Mouse (Mus musculus) neural tube, embryonic 15.5 days (tissue): ENCODE results near the gene Abhd12. TPM values are rescaled to one million over a fixed set of nuclear protein-coding genes. Genes with fewer than 3 reads are reported as not detected.
A peak's percentile ranks its signal among the peaks of the same experiment; 100 is the strongest.

Experiments used
- ATAC-seq: fragments of 200-750 bp; cut with Nextera tagmentation; 2 replicates; pipeline ENCODE4 v1.8.0; 2017; ENCODE audit warnings: mild to moderate bottlenecking, moderate TSS enrichment, moderate library complexity; ENCODE audit not compliant: low FRiP score
- H3K27ac ChIP-seq: fragments of 300-500 bp; sonication (generic); replicated peaks from 2 replicates; pipeline ENCODE4 v1.5.1; 2015; ENCODE audit warnings: mild to moderate bottlenecking, inconsistent platforms
- H3K27me3 ChIP-seq: fragments of 300-500 bp; sonication (generic); replicated peaks from 2 replicates; pipeline ENCODE4 v1.6.1; 2015; ENCODE audit warnings: inconsistent platforms
- H3K36me3 ChIP-seq: fragments of 300-500 bp; sonication (generic); 2 replicates; pipeline ENCODE4 v1.6.1; 2015; ENCODE audit warnings: inconsistent platforms
- H3K4me1 ChIP-seq: fragments of 300-500 bp; sonication (generic); 2 replicates; pipeline ENCODE4 v1.6.1; 2015; ENCODE audit warnings: inconsistent platforms
- H3K4me2 ChIP-seq: fragments of 300-500 bp; sonication (generic); 2 replicates; pipeline ENCODE4 v1.6.1; 2015; ENCODE audit warnings: inconsistent platforms, mild to moderate bottlenecking, moderate library complexity
- H3K4me3 ChIP-seq: fragments of 300-500 bp; sonication (generic); replicated peaks from 2 replicates; pipeline ENCODE4 v1.5.1; 2015; ENCODE audit warnings: mild to moderate bottlenecking, inconsistent platforms
- H3K9ac ChIP-seq: fragments of 300-500 bp; sonication (generic); replicated peaks from 2 replicates; pipeline ENCODE4 v1.6.1; 2015; ENCODE audit warnings: mild to moderate bottlenecking, inconsistent platforms
- H3K9me3 ChIP-seq: fragments of 300-500 bp; sonication (generic); replicated peaks from 2 replicates; pipeline ENCODE4 v1.6.1; 2016; ENCODE audit warnings: inconsistent platforms
- WGBS: fragments of 180-500 bp; shearing (Covaris S2); methylation state at CpG from one replicate; pipeline ENCODE4 v1.1.7; 2015; ENCODE audit warnings: mixed read lengths; 5-methylcytosine and 5-hydroxymethylcytosine counted together
- polyA plus RNA-seq: library from polyadenylated mRNA; unstranded; fragments of >200 nt; fragmentation: Nextera tagmentation; extraction: Ambion mirVana; gene quantifications from 2 replicates; pipeline ENCODE4 v1.2.1, GENCODE M21; 2015

Abhd12 gene
- polyA plus RNA-seq, 1 experiment from 2014 or later: 148 TPM

GRCm38 (mm10) chr2:150798084-150798483 lies 106.5 kb downstream of the Abhd12 start:
- Histone ChIP-seq H3K4me2 (no peak overlapping the region), H3K4me3 (no peak overlapping the region), H3K36me3 (peaks cover 49% of the 10 kb centered on the region), H3K27me3 (no peaks in the 10 kb centered on the region), H3K9ac (no peak overlapping the region), H3K4me1 (no peaks in the 10 kb centered on the region), H3K9me3 (no peaks in the 10 kb centered on the region), H3K27ac (no peak overlapping the region)
- ATAC-seq: no peak
- WGBS: 87% methylated on average over 7 of the region's 7 CpGs

DNA sequence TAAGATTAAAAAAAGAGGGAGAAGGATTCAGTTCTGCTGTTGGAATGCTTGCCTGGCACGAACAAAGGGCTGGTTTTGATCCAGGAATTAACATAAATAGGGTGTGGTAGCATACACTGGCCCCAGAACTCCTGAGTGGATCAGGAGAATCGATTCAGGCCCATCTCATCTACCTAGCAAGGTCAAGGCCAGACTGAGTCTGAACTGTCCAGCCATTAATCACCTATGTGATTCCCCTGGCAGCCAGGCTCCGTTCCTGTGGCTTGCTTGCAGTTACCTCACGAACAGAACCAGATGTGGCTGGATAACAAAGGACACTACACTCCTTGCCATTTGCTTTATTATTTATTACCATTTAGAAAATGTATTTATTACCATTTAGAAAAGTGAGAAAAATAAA lies 111.2 kb downstream of the Abhd12 start:
- no peak for ATAC-seq
- Histone ChIP-seq H3K36me3 (peaks cover 26% of the 10 kb centered on the region), H3K4me2 (no peak overlapping the region), H3K4me3 (no peak overlapping the region), H3K9me3 (no peaks in the 10 kb centered on the region), H3K27ac (no peak overlapping the region), H3K4me1 (peaks cover 19% of the 10 kb centered on the region), H3K9ac (no peak overlapping the region), H3K27me3 (no peaks in the 10 kb centered on the region)
- 63% methylated on average over 4 of the region's 4 CpGs for WGBS

- Histone ChIP-seq H3K4me1 (peaks cover 37% of the 10 kb centered on the region), H3K36me3 (peaks cover 9% of the 10 kb centered on the region; the same call in 1 of the 2 replicates), H3K4me2 (peak overlapping the region; percentile 86), H3K9me3 (no peaks in the 10 kb centered on the region), H3K9ac (no peak overlapping the region; the same call in 1 of the 2 replicates), H3K4me3 (peak overlapping the region; percentile 94), H3K27ac (peak overlapping the region; percentile 65), H3K27me3 (0 out of 2 replicates have a peak, but pooled peaks cover 5% of the 10 kb centered on the region)
- no peak for ATAC-seq
- 55% methylated on average over 4 of the region's 4 CpGs for WGBS
Observed at GRCm38 (mm10) chr2:150788768-150789550, 115.6 kb downstream of the Abhd12 start.

DNA sequence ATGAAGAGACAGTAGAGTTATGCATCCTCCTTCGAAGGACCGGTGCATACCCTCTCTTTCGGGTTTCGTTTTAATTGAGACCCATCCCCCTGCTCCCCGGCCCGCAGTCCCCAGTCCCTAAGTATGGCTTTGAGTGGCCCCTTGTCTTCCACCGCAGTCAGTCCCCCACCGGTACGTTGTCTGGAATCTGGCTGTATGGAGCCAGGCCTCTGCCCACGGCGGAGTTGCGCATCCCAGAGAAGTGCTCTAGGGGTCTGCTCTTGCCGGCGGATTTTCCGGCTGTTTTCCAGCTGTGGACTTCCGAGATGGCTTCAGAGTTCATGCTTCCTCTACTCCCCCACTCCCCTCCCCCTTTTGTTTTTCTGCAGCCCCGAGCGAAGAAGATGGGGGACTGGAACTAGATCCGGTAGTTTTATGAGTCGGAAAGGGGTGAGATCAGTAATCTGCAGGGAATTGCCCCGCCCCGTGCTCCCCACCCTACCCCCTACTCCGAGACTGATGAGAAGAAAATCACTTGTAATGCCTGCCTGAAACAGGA lies 117.2 kb downstream of the Abhd12 start:
- peak; percentile 62 for ATAC-seq
- Histone ChIP-seq H3K27ac (peak overlapping the region; percentile 86), H3K36me3 (0 out of 2 replicates have a peak, but pooled peaks cover 4% of the 10 kb centered on the region), H3K4me2 (peak overlapping the region; percentile 86), H3K27me3 (0 out of 2 replicates have a peak, but pooled peaks cover 5% of the 10 kb centered on the region), H3K4me1 (peaks cover 34% of the 10 kb centered on the region), H3K4me3 (peak overlapping the region; percentile 94), H3K9ac (peak overlapping the region; percentile 80), H3K9me3 (no peaks in the 10 kb centered on the region)
- whole genome bisulfite sequencing: under 1% methylated on average over 22 of the region's 23 CpGs

GRCm38 (mm10) chr2:150786251-150787180 lies 118.0 kb downstream of the Abhd12 start, which contains the start of gene Pygb:
Gene Pygb (plus strand): TSS chr2:150786735.
- 3% methylated on average over 58 of the region's 58 CpGs for WGBS
- Histone ChIP-seq H3K9ac (peak within 1 kb of the TSS; percentile 80), H3K27me3 (0 out of 2 replicates have a peak, but pooled peaks cover 5% of the 10 kb centered on the region), H3K36me3 (0 out of 2 replicates have a peak, but pooled peaks cover 2% of the 10 kb centered on the region), H3K4me2 (peak within 1 kb of the TSS; percentile 86), H3K27ac (peak within 1 kb of the TSS; percentile 86), H3K4me3 (peak within 1 kb of the TSS; percentile 94), H3K9me3 (no peaks in the 10 kb centered on the region), H3K4me1 (peaks cover 34% of the 10 kb centered on the region)
- peak; percentile 97 for ATAC-seq

DNA sequence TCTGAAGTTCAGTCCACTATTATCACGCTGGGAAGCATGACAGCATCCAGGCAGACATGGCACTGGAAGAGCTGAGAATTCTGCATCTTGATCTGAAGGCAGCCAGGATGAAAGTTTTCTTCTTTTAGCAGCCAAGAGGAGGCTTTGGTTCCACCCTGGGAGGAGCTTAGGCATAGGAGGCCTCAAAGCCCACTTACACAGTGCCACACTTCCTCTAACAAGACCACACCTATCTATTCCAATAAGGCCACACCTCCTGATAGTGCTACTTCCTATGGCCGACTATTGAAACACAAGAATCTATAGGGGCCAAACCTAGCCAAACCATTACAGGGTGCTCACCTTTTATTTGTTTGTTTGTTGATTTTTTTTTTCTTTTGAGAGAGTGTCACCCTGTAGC lies 121.7 kb downstream of the Abhd12 start:
- Histone ChIP-seq H3K4me3 (no peak overlapping the region), H3K27ac (no peak overlapping the region), H3K36me3 (no peaks in the 10 kb centered on the region), H3K27me3 (0 out of 2 replicates have a peak, but pooled peaks cover 5% of the 10 kb centered on the region), H3K4me2 (no peak overlapping the region), H3K4me1 (peaks cover 14% of the 10 kb centered on the region), H3K9me3 (no peaks in the 10 kb centered on the region), H3K9ac (no peak overlapping the region)
- WGBS: 78% methylated on average over 2 of the region's 2 CpGs
- ATAC-seq: no peak

Other genes starting within 250 kb of the Abhd12 start
- 12.3 and 13.7 TPM in 2 replicates for gene Acss1, start 236.2 kb downstream of the Abhd12 start, polyA plus RNA-seq
- gene Vsx1, start 215.4 kb downstream of the Abhd12 start, polyA plus RNA-seq: 0.04 and 0.05 TPM in 2 replicates
- gene Entpd6, start 155.7 kb downstream of the Abhd12 start, polyA plus RNA-seq: 72.6 and 78.2 TPM in 2 replicates
- gene Pygb, start 118.0 kb downstream of the Abhd12 start, polyA plus RNA-seq: 153 and 158 TPM in 2 replicates
- 12.8 and 16.1 TPM in 2 replicates for gene Gins1, start 659 bp upstream of the Abhd12 start, polyA plus RNA-seq
- gene Ninl, start 134.6 kb upstream of the Abhd12 start, polyA plus RNA-seq: 2.9 and 3.7 TPM in 2 replicates
- gene Nanp, start 134.7 kb upstream of the Abhd12 start, polyA plus RNA-seq: 37.8 and 40.1 TPM in 2 replicates
- not detected in 2 replicates for gene Gm14151, start 187.6 kb upstream of the Abhd12 start, polyA plus RNA-seq
- gene Gm14147, start 193.5 kb upstream of the Abhd12 start, polyA plus RNA-seq: not detected in 2 replicates